Mouse (Mus musculus): ENCODE data around the gene Tceal9.

DNA sequence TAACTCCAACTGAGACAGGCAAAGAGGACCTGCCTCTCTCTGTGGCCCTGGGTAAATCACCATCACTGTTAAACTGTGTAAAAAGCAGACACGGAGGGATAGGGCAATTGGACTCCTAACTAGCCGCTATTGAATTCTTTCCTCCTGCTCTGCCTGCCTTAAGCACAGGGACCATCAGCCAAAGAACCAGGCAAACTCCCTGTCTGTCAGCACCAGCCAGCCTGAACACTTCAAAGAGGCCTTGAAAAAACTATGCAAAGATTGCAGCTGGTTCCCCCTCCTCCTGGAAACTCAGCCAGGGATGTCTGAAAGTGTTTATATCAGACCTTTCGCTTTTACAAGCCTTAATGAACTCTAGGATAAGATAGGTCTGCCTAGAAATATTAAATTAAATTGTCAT lies 29.7 kb downstream of the Tceal9 start:
- TF ChIP-seq CTCF (IDR thresholded peaks at IDR 0.05; ENCODE audit: low read depth, low read length), result no peak
- no peak for TF ChIP-seq POLR2A (IDR thresholded peaks at IDR 0.05; ENCODE audit: extremely low read depth, insufficient read depth, low read length)
